Mouse (Mus musculus) midbrain, embryonic 10.5 days (tissue): Measurements from ENCODE around the gene Tead2. TPM values are rescaled to one million over a fixed set of nuclear protein-coding genes. Genes with fewer than 3 reads are reported as not detected.
A peak's percentile ranks its signal among the peaks of the same experiment; 100 is the strongest.

Source experiments
- DNase-seq: peaks from one replicate; pipeline ENCODE4 v3.0.0-alpha.2; 2017; ENCODE audit warnings: low spot score
- H3K27ac ChIP-seq: fragments of 300-500 bp; sonication (generic); replicated peaks from 2 replicates; pipeline ENCODE4 v1.5.1; 2016; ENCODE audit warnings: mild to moderate bottlenecking
- H3K27me3 ChIP-seq: fragments of 300-500 bp; sonication (generic); 2 replicates; pipeline ENCODE4 v1.6.1; 2016; ENCODE audit warnings: low read depth, mild to moderate bottlenecking; ENCODE audit not compliant: poor library complexity, severe bottlenecking
- H3K36me3 ChIP-seq: fragments of 300-500 bp; sonication (generic); 2 replicates; pipeline ENCODE4 v1.6.1; 2016; ENCODE audit warnings: mild to moderate bottlenecking, moderate library complexity
- H3K4me1 ChIP-seq: fragments of 300-500 bp; sonication (generic); 2 replicates; pipeline ENCODE4 v1.6.1; 2016
- H3K4me3 ChIP-seq: fragments of 300-500 bp; sonication (generic); 2 replicates; pipeline ENCODE4 v1.5.1; 2016; ENCODE audit warnings: mild to moderate bottlenecking, moderate library complexity
- H3K9me3 ChIP-seq: fragments of 300-500 bp; sonication (generic); replicated peaks from 2 replicates; pipeline ENCODE4 v1.6.1; 2016; ENCODE audit warnings: mild to moderate bottlenecking
- WGBS: fragments of 180-500 bp; shearing (Covaris S2); methylation state at CpG from one replicate; pipeline ENCODE4 v1.1.7; 2016; 5-methylcytosine and 5-hydroxymethylcytosine counted together
- polyA plus RNA-seq: library from polyadenylated mRNA; unstranded; fragments of >200 nt; fragmentation: Nextera tagmentation; extraction: Ambion mirVana; gene quantifications from 2 replicates; pipeline ENCODE4 v1.2.1, GENCODE M21; 2016

Tead2 gene
- polyA plus RNA-seq, 1 experiment from 2014 or later: 367 TPM

GRCm38 (mm10) chr7:45179469-45179868 is 36.1 kb upstream of the Tead2 start, which contains the start of gene Gfy:
Gene Gfy (minus strand): TSS chr7:45179569.
- Histone ChIP-seq H3K36me3 (no peaks in the 10 kb centered on the region), H3K9me3 (no peaks in the 10 kb centered on the region), H3K4me1 (peaks cover 46% of the 10 kb centered on the region), H3K4me3 (no peak within 1 kb of the TSS), H3K27ac (no peak within 1 kb of the TSS), H3K27me3 (peaks cover 100% of the 10 kb centered on the region)
- 33% methylated on average over 7 of the region's 7 CpGs for WGBS
- no peak for DNase-seq

- Histone ChIP-seq H3K36me3 (no peaks in the 10 kb centered on the region), H3K4me1 (peaks cover 31% of the 10 kb centered on the region), H3K27me3 (peaks cover 100% of the 10 kb centered on the region), H3K9me3 (no peaks in the 10 kb centered on the region), H3K27ac (no peak within 1 kb of the TSS), H3K4me3 (peak within 1 kb of the TSS; percentile 45)
- no peak for DNase-seq
- 25% methylated on average over 20 of the region's 20 CpGs for WGBS
Measured at GRCm38 (mm10) chr7:45180896-45181477, 34.6 kb upstream of the Tead2 start, which contains the start of gene Pth2. Gene Pth2 (plus strand): TSS chr7:45180995.

- H3K27ac ChIP-seq: no peak overlapping the region
- DNase-seq: no peak
- H3K4me1 ChIP-seq: peaks cover 26% of the 10 kb centered on the region
- H3K36me3 ChIP-seq: no peaks in the 10 kb centered on the region
- peak overlapping the region; percentile 45 for H3K4me3 ChIP-seq
- peaks cover 100% of the 10 kb centered on the region for H3K27me3 ChIP-seq
- 4% methylated on average over 35 of the region's 35 CpGs for WGBS
- H3K9me3 ChIP-seq: no peaks in the 10 kb centered on the region
Measured at GRCm38 (mm10) chr7:45181540-45181939, 34.0 kb upstream of the Tead2 start.

DNA sequence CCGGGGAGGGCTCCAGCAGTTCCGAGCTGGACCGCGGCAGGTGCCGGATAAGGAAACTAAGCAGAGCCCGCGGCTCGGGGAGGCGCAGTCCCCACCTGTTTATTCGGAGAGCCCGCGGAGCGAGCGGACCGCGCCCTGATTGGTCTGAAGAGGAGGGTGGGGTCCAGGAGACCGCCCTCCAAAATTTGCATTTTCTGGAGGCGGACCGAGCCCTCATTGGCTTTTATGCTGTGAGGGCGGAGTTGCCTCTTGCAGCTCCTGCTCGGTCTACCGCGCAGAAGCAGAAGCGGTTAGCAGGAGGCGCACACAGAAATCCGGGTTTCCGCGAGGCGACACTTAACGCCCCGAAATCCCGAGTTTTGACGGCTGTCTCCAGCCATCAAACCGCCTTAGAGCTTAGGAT is 33.4 kb upstream of the Tead2 start:
- H3K4me3 ChIP-seq: peak overlapping the region; percentile 45
- peaks cover 100% of the 10 kb centered on the region for H3K27me3 ChIP-seq
- H3K36me3 ChIP-seq: no peaks in the 10 kb centered on the region
- H3K9me3 ChIP-seq: no peaks in the 10 kb centered on the region
- peak; percentile 87 for DNase-seq
- H3K4me1 ChIP-seq: peaks cover 24% of the 10 kb centered on the region
- WGBS: under 1% methylated on average over 34 of the region's 34 CpGs
- H3K27ac ChIP-seq: no peak overlapping the region; the same call in 1 of the 2 replicates

- 16% methylated on average over 11 of the region's 11 CpGs for WGBS
- Histone ChIP-seq H3K4me3 (peak overlapping the region; percentile 45), H3K36me3 (no peaks in the 10 kb centered on the region), H3K27ac (no peak overlapping the region; the same call in 1 of the 2 replicates), H3K4me1 (peaks cover 24% of the 10 kb centered on the region), H3K9me3 (no peaks in the 10 kb centered on the region), H3K27me3 (peaks cover 98% of the 10 kb centered on the region)
- no peak for DNase-seq
Measured at GRCm38 (mm10) chr7:45182606-45183005, 32.9 kb upstream of the Tead2 start.

DNA sequence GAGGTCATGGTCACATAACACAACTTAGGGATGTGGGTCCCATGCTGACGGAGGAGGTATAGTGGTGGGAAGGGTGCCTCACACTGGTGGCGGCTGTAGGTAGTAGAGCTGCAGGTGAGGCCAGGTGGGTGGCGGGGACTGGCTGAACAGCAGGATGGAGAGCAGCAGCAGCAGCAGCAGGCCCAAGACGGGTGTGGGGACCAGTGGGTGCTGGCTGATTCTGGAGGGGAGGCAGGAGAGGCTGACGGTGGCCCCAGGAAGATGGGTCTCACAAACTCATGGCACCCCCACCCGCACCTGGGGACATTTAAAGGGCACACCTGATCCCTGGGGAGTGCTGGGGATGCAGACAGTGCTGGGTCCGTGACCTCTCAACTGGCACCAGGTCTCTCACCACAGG is 31.9 kb upstream of the Tead2 start:
- H3K4me1 ChIP-seq: peaks cover 24% of the 10 kb centered on the region
- no peak overlapping the region for H3K27ac ChIP-seq
- H3K27me3 ChIP-seq: peaks cover 98% of the 10 kb centered on the region
- no peak overlapping the region for H3K4me3 ChIP-seq
- no peak for DNase-seq
- no peaks in the 10 kb centered on the region for H3K36me3 ChIP-seq
- 64% methylated on average over 7 of the region's 7 CpGs for WGBS
- no peaks in the 10 kb centered on the region for H3K9me3 ChIP-seq

DNA sequence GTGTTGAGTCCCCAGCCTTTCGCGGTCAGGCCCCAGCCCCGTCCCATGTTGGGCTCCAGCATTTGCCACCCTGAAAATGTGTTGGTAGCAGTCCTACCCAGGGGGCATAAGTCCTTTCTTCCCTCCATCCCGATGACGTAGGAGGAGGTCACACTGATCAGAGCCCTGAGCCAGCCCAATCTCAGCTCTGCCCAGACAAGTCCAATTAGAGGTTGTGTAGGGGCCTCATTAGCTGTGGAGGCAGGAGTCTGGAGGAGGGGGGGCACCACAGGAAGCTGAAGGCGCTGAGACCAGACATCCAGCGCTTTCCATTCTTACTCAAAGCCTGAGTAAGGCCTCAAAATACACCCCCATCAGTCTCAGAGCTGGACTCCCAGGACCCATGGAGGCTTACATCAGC is 29.6 kb upstream of the Tead2 start:
- no peaks in the 10 kb centered on the region for H3K36me3 ChIP-seq
- no peak for DNase-seq
- H3K27ac ChIP-seq: no peak overlapping the region
- H3K4me1 ChIP-seq: peaks cover 22% of the 10 kb centered on the region
- WGBS: 71% methylated on average over 7 of the region's 7 CpGs
- no peak overlapping the region for H3K4me3 ChIP-seq
- H3K9me3 ChIP-seq: no peaks in the 10 kb centered on the region
- peaks cover 93% of the 10 kb centered on the region for H3K27me3 ChIP-seq

DNA sequence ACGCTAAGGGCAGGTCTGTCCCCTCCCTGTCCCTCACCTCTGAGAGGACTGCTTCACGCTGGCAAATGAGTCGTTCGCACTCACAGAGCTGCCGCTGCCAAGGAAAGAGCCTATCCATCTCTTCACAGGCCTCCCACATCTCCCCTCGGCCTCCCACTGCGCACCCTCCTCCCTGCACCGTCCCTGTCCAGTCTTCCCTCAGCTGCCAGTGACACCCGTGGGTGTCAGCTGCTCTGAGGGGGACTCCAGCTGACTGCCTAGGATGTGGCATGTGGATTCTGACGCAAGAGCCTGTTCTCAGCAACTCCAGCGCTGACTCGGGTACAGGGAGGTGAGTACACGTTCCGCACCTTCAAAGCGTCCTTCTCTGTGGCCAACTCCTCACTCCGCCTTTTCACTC is 26.0 kb upstream of the Tead2 start:
- H3K4me3 ChIP-seq: no peak overlapping the region
- H3K36me3 ChIP-seq: no peaks in the 10 kb centered on the region
- no peak for DNase-seq
- H3K9me3 ChIP-seq: no peaks in the 10 kb centered on the region
- no peak overlapping the region for H3K27ac ChIP-seq
- H3K4me1 ChIP-seq: peaks cover 26% of the 10 kb centered on the region
- peaks cover 83% of the 10 kb centered on the region for H3K27me3 ChIP-seq
- WGBS: 59% methylated on average over 16 of the region's 16 CpGs

GRCm38 (mm10) chr7:45190186-45190585 is 25.4 kb upstream of the Tead2 start:
- H3K4me3 ChIP-seq: no peak overlapping the region
- no peak overlapping the region for H3K27ac ChIP-seq
- H3K9me3 ChIP-seq: no peaks in the 10 kb centered on the region
- peaks cover 30% of the 10 kb centered on the region for H3K4me1 ChIP-seq
- H3K27me3 ChIP-seq: peaks cover 77% of the 10 kb centered on the region
- no peak for DNase-seq
- H3K36me3 ChIP-seq: no peaks in the 10 kb centered on the region
- WGBS: 92% methylated on average over 6 of the region's 6 CpGs

- Histone ChIP-seq H3K27ac (no peak overlapping the region), H3K4me1 (peaks cover 38% of the 10 kb centered on the region), H3K4me3 (no peak overlapping the region), H3K36me3 (no peaks in the 10 kb centered on the region), H3K9me3 (no peaks in the 10 kb centered on the region), H3K27me3 (peaks cover 77% of the 10 kb centered on the region)
- DNase-seq: no peak
- 93% methylated on average over 2 of the region's 2 CpGs for WGBS
Measured at GRCm38 (mm10) chr7:45191161-45191560, 24.4 kb upstream of the Tead2 start.

DNA sequence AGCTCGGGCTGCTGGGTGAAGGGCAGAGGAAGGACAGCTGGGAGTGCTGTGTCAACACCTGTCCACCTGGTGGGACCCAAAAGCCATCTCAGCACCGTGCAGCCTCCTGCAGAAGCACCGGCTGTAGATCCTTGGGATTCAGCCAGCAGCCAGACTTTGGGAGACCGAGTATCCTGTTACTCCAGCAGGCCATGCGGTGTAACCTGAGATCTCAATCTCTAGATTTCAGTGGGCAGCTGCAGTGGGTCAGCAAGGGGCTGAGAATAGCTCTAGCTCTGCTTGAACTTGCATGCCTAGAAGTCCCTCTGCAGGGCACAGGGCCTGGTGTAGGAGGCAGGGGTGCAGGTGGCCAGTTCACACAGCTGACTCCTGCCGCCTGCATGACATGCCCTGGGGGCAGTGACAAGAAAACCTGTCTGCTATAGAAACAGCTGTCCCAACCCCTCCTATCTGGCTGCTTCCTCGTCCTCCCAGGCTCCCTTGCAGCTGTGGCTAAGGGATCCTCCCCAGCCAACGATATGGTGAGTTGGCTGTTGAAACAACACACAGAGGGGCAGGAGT is 23.7 kb upstream of the Tead2 start:
- H3K4me1 ChIP-seq: peaks cover 40% of the 10 kb centered on the region
- no peak overlapping the region for H3K4me3 ChIP-seq
- no peaks in the 10 kb centered on the region for H3K9me3 ChIP-seq
- peak overlapping the region; percentile 49; the same call in 1 of the 2 replicates for H3K27ac ChIP-seq
- H3K27me3 ChIP-seq: peaks cover 72% of the 10 kb centered on the region
- WGBS: 37% methylated on average over 8 of the region's 8 CpGs
- no peaks in the 10 kb centered on the region for H3K36me3 ChIP-seq
- no peak for DNase-seq

DNA sequence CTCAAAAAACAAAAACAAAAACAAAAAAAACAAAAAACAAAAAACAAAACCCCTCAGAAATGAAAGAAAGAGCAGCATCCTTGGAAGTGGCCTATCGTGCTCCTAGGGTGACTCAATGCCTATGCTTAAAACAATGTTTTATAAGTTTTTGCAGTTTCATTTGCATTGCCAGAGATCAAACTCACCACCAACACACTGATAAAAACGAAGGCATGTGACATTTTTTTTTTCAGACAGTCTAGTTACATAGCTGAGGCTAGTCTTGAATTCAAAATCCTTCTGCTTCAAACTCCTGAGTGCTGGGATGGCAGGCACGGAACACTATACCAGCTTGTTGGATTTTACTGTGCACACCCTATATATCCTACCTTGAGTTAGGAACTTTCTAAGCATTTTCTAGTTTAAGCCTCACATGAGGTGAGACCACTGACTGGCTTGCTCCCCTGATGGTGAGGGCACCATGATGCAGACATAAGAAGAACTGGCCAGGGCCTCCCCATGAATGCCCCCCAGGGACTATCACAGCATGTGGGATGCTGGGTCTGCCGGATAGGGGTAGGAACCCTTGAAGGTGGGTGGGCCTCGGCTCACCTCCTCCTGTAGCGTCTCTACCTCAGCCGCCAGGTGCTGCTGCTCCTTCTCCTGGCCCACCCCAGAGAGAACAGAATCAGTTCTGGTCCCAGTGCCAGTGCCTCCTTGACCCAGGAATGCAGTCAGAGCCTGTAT is 22.8 kb upstream of the Tead2 start:
- H3K4me3 ChIP-seq: no peak overlapping the region
- DNase-seq: no peak
- no peak overlapping the region for H3K27ac ChIP-seq
- WGBS: 88% methylated on average over 7 of the region's 7 CpGs
- H3K9me3 ChIP-seq: no peaks in the 10 kb centered on the region
- peaks cover 74% of the 10 kb centered on the region for H3K27me3 ChIP-seq
- H3K4me1 ChIP-seq: peaks cover 43% of the 10 kb centered on the region
- no peaks in the 10 kb centered on the region for H3K36me3 ChIP-seq

DNA sequence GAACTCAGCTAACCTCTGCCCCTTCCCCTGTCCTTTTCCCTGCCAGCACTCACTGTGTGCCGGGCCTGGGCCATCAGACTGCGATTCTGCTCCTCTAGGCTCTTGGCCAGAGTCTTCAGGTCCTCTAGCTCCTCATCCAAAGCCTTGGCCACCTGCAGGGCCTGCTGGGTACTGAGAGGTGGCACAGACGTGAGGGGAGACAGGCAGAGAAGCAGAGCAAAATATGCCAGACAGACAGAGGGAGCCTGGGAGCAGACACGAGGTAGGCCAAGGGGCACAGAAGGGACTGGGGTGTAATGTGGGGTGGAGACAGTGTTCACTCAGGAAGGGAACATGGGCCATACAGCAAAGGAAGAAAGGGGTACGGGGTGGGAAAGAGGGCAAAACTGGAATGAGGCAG is 22.1 kb upstream of the Tead2 start:
- WGBS: 62% methylated on average over 5 of the region's 5 CpGs
- Histone ChIP-seq H3K9me3 (no peaks in the 10 kb centered on the region), H3K4me1 (peaks cover 46% of the 10 kb centered on the region), H3K4me3 (no peak overlapping the region), H3K36me3 (no peaks in the 10 kb centered on the region), H3K27me3 (peaks cover 70% of the 10 kb centered on the region), H3K27ac (no peak overlapping the region)
- no peak for DNase-seq
